In genomic region chr1:193142517-193143062, GRCm38 (mm10) we compare ENCODE assay signal across 18 mouse cellular contexts. TPM values are rescaled to one million over a fixed set of nuclear protein-coding genes. Genes with fewer than 3 reads are reported as not detected.
"Had no signal": no experiment of that assay in that cellular context is flagged by ENCODE, and none has a peak within 500 bp of the region (broad histone marks: within the 10 kb centered on the region; RNA-seq: fewer than 3 reads in every experiment).

No protein-coding gene starts in this region.

- H3K4me3 ChIP-seq: liver, embryonic 12.5 days; midbrain, embryonic 10.5 days; midbrain, embryonic 15.5 days; neural tube, embryonic 13.5 days; stomach, embryonic 15.5 days had no signal

- H3K4me2 ChIP-seq: liver, embryonic 12.5 days; lung, embryonic 14.5 days; midbrain, embryonic 15.5 days; neural tube, embryonic 13.5 days; stomach, embryonic 15.5 days had no signal

- H3K4me1 ChIP-seq: liver, embryonic 12.5 days; midbrain, embryonic 10.5 days; midbrain, embryonic 15.5 days; neural tube, embryonic 13.5 days; stomach, embryonic 15.5 days had no signal

- H3K27ac ChIP-seq: kidney, postnatal 0 days; liver, embryonic 12.5 days; midbrain, embryonic 10.5 days; midbrain, embryonic 15.5 days; neural tube, embryonic 13.5 days had no signal

- H3K9ac ChIP-seq: liver, embryonic 12.5 days; lung, embryonic 14.5 days; midbrain, embryonic 15.5 days; neural tube, embryonic 13.5 days; stomach, embryonic 15.5 days had no signal

- H3K27me3 ChIP-seq: midbrain, embryonic 15.5 days; neural tube, embryonic 13.5 days; stomach, embryonic 15.5 days had no signal

- H3K9me3 ChIP-seq: liver, embryonic 12.5 days; midbrain, embryonic 10.5 days; midbrain, embryonic 15.5 days; neural tube, embryonic 13.5 days; stomach, embryonic 15.5 days had no signal

- DNase-seq: kidney, adult 11 months; kidney, adult 9 months; kidney, postnatal 36 days; layer of hippocampus, adult 9-11 months; layer of hippocampus, postnatal 36 days; left cerebral cortex, postnatal 4 days; lung, embryonic 14.5 days; lung, postnatal 10 days; lung, postnatal 4 days; retina, postnatal 1 day; right cerebral cortex, postnatal 14 days had no signal

- H3K36me3 ChIP-seq: liver, embryonic 12.5 days; midbrain, embryonic 10.5 days; midbrain, embryonic 15.5 days; neural tube, embryonic 13.5 days; stomach, embryonic 15.5 days had no signal

- ATAC-seq: liver, embryonic 12.5 days; midbrain, embryonic 15.5 days had no signal

RNA-seq across cellular contexts. Expression of gene Irf6, which starts 10.3 kb away (rescaled TPM):
- total RNA-seq: monocyte, adult 5-6 weeks had no signal
